Mouse (Mus musculus) bone marrow, adult 2 months (tissue): ENCODE results near the gene Mmrn1.

ENCODE experiments used
- CTCF ChIP-seq: fragments of 200-500 bp; IDR thresholded peaks from 2 replicates; pipeline ENCODE4 v1.5.1; 2011; ENCODE audit warnings: low read length, control low read depth; ENCODE audit not compliant: control insufficient read depth, insufficient read depth
- POLR2A ChIP-seq: fragments of 200-500 bp; IDR thresholded peaks from 2 replicates; pipeline ENCODE4 v1.6.1; 2011; ENCODE audit warnings: low read depth, mild to moderate bottlenecking, control low read depth, low read length, borderline replicate concordance; ENCODE audit not compliant: control insufficient read depth

GRCm38 (mm10) chr6:60992366-60992765 is 67.6 kb downstream of the Mmrn1 start:
- TF ChIP-seq POLR2A (no peak), CTCF (no peak)
